Mouse (Mus musculus): ENCODE results near the gene Tln1. TPM values are rescaled to one million over a fixed set of nuclear protein-coding genes. Genes with fewer than 3 reads are reported as not detected.
"Not testable (repeated sequence)": the region's sequence is repeated elsewhere in the genome, so short reads cannot be mapped to it uniquely, and the experiment has no call there.

The Tln1 gene
- 100 to 1,000 TPM; 111 to 135 TPM for total RNA-seq (2021)
- long read RNA-seq, experiment 1, full-length matches to known transcripts, result 8 of 86 reads
- long read RNA-seq, experiment 1, partial matches to known transcripts, result 72 of 86 reads
- long read RNA-seq, experiment 1, other reads (novel, unspliced or antisense), result 6 of 86 reads
- long read RNA-seq, experiment 2, full-length matches to known transcripts, result 12 of 102 reads
- long read RNA-seq, experiment 2, partial matches to known transcripts, result 85 of 102 reads
- long read RNA-seq, experiment 2, other reads (novel, unspliced or antisense), result 5 of 102 reads

DNA sequence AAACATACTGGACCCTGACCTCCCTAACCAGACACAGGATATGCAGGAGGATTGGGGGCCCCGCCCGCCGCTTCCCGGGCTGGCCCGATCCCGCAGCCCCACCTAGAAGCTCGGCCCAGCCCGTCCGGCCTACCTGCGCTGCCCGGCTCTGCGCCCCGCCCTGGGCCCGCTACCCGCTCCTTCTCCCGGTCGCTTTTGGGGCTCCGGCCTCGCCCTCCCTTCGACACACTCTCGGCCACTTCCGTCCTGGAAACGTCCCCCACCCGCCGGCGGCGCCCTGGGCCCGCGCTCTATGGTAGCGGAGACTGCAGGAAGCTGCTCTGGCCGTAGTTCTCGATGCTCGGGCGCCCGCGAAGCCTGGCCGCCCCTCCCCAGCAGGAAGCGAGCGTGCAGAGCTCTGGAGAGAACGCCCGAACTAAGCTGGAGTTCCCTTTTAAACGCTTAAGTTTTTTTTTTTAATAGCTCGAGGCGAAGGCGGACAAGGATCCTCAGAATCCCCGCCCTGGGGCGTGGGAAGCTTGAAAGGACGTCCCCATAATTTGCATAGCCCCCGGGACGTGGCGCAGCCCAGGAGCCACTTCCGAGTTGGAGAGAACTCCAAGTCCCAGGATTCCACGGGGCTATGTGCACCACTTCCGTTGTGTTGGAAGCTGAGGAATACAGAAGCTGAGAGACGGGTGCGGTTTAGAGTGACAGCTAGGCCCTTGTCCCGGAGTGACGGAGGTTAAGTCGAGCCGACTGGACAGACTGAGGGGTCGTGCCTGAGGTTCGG, at the start of gene Tln1, which contains the start of gene Creb3:
Gene Tln1 (minus strand): TSS at position 695 of the 772 bp plus-strand sequence.
Gene Creb3 (plus strand): TSS at position 336 of the 772 bp plus-strand sequence.
- DNase-seq, result peak; percentile 92 to 94
- intact Hi-C loops (cut with DNase I), result loop anchor here (1.0 kb wide), 1 partner anchor 16 kb away; the partner anchor contains the start of genes Gba2 and Rgp1

DNA sequence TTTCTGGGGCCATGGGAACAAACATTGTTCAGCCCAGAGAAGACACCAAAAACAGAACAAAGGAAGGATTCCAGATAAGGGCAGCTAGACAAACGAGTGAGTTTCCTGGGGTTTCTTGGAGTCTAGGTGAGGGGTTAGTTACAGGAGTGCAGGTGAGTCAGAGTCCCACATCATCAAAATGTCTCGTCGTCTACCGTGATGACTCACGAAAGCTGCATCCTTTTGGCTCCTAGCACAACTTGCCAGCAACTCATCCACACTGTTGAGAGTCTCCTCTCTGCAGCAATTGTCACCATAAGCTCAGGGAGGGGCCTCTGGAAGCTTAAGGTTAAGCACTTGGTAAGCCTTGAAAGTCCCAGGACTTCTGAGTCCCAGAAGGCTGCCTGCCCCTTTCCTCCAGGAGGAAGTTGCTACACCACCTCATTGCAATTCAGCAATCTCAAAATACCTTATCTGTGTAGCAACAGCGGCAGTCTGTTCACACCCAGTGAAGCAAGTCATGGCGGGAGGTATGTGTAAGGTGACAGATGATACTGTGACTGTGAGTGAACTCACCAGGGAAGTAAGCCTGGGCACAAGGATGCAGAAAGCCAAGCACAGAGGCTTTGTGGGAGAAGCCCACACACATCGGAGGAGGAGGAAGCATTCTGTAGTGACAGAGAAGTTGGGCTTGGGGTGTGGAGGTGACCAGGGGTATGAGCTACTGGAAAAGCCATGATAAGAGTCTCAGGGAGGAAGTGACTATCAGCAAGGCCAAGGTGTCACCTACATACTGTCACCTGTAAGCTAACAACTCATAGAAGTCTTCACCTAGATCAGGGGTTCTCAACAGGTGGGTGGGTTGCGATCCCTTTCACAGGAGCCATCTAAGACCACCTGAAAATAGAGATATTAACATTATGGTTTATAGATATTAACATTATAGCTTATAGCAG, 42.5 kb upstream of the Tln1 start:
- no peak for DNase-seq
- intact Hi-C loops (cut with DNase I), result no loop called here

DNA sequence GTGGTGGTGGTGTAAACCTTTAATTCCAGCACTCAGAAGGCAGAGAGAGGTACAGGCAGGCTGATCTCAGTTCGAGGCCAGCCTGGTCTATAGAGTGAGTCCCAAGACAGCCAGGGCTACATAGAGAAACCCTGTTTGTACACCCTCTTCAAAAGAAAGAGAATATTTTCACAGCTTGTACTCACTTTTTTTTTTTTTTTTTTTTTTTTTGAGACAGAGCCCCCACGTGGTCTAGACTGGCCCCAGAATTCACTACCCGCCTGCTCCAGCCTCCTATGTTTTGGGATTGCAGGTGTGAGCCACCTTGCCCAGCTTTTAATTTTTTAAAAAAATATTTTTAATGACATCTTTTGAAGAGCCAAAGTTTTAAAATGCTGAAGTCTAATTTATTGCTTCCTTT, 41.6 kb upstream of the Tln1 start:
- no peak for DNase-seq
- intact Hi-C loops (cut with DNase I), result no loop called here

DNA sequence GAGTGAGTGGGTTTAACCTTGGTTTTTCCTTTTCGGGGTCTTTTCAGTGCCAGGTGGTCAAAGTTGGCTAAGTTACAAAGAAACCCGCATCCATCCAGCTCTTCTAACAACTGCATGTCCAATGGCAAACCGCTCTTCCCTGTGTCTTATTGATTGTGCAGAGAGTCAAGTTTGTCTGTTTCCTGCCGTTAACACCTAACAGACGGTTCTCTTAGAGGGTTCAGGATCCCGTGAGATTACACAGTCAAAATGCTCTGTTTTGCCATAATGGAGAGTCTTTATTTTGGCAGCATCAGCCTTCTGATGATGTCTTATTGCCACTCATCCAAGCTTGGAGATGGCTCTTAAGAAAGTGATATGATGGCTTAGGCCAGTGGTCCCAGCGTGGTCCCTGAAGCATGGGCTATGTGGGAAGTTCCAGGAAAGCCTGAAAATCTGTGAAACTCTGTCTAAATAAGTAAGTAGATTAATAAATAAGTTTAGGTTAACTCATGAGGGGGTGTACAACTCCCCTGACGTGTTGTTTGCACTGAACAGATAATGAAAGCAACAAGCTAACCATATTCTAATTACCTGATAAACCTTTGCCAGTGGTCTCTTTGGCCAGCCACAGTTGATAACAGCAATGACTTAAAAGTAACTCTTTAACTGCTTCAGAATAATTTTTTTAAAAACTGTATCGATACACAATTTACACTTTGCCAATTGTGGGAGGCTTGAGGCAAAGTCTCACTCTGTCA, 37.9 kb upstream of the Tln1 start:
- intact Hi-C loops (cut with DNase I), result no loop called here
- DNase-seq, result no peak

DNA sequence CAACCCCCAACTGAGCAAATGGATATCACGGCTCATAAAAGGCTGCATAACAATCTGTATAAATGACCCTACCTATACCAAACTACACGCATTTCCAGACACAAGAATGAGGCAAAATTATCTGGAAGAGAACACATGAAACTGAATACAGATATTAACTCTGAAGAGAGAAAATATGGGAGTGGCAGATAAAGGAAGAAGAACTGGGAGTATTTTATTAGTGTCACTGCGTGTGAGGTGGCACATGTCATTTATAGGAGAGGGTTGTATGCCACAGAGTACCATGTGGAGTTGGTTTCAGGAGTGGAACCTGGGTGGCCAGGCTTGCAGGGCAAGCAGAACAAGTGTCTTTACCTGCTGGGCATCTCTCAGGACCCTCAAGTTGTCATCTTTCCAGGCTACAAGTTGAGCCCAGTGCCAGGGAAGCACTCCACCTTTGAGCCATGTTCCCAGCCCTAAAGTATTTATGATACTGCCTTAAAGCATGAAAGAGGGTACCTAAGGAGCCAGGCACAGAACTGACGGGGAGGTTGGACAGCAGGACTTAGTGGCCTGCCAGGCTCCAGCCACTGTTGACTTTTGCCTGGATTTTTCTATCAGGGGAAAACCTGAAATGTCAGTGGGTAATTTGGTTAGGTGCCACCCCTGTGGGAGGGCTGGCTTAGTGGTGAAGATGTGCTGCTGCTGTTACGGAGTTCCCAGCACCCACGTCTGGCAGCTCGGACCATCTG, 36.3 kb upstream of the Tln1 start:
- no peak for DNase-seq
- intact Hi-C loops (cut with DNase I), result no loop called here

DNA sequence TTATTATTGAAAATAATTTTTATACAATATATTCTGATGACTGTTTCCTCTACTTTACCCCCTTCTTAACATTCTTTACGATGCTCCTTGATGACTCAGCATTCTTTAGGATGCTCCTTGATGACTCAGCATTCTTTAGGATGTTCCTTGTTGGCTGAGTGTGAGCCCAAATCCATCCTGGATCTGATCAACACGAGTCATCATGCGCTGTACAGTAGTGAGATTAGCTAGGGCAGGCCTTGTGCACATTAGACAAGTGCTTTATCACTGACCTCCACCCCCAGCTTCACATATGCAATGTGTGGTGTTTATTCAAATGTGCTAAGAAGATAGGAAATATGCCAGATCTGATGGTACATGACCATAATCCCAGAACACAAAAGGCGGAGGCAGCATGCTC, 35.7 kb upstream of the Tln1 start:
- DNase-seq, result no peak
- intact Hi-C loops (cut with DNase I), result no loop called here

DNA sequence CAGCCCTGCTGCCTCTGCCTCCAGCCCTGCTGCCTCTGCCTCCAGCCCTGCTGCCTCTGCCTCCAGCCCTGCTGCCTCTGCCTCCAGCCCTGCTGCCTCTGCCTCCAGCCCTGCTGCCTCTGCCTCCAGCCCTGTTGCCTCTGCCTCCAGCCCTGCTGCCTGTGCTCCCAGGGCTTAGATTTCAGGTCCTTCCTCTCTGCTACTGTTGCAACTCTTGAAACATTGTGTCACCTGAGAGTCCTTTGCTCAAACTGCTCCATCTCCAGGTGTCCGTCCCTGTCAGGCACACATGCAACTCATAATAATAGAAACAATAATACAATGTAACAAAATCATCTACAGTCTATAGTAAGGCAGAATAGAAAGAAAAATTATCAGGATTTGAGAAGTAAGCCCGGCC, 34.1 kb upstream of the Tln1 start:
- DNase-seq; intact Hi-C loops (cut with DNase I): not testable (repeated sequence)

DNA sequence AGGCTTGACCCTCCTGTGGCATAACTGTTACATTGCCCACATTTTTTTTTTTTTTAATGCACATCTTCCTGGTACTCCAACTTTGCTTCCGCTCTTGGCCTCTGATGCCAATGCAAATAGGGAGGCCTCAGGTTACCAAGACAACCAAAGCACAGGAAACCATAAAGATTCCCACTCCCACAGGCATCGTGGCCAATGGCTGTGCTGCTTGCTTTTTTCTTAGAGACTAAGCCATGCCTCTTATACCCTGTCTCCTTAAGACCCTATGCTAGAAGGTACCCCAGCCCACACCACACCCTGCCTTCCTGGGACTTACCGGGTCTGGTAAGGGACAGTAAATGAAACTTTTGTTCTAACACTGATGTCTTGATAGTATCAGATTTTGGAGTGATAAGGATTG, 31.0 kb upstream of the Tln1 start:
- intact Hi-C loops (cut with DNase I), result no loop called here
- no peak for DNase-seq

DNA sequence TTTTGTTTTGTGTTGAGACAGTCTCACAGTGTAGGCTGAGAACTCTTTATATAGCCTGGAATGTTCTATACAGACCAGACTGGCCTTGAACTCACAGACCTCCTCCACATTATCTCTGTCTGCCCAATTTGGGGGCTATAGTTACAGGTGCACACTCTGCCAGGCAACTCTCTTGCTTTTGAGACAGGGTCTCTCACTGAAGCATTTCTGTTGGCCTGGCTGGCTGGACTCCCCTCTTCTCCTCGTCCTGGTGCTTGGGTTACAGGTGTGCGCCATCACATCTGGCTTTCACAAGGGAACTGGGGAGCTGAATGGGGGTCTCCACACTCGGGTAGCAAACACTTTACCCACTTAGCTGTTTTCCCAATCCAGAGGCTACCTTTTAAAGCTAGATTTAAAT, 29.5 kb upstream of the Tln1 start:
- intact Hi-C loops (cut with DNase I), result no loop called here
- DNase-seq, result no peak

DNA sequence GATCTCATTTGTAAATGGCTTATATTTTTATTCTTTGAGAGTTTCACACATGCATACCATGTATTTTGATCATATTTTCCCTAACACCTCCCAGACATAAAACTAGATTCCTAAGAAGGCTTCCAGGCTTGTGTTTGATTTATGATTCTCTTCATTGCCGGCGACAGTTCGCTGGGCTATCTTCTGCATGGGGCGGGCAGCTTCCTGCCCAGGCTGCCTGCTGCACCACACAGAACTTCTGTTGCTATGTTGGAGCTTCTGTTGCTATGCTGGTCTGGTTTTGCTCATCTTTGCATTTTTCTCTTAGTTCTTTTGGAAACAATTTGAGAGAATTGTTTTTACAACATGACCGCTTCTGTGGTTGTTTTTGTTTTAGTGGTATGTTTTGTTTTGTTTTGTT, 29.1 kb upstream of the Tln1 start:
- no peak for DNase-seq
- intact Hi-C loops (cut with DNase I), result no loop called here

DNA sequence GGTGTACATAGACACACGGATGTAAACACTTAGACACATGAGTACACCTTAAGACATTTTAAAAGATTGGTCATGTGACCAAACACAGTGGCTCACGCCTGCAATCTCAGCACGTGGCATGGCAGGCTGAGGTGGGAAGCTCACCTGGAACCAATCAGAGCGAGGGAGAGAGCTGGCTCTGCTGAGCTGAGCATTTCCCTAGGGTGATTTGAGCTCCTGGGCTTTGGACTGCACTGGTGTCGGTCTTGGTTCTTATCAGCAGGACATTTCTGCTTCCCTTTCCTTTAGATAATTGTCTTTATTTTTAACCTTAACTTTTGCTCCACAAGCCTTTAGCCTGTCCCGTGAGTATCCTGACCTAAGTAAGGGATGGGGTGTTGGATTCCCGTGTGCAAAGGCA, 25.2 kb upstream of the Tln1 start:
- DNase-seq, result no peak
- intact Hi-C loops (cut with DNase I), result no loop called here

DNA sequence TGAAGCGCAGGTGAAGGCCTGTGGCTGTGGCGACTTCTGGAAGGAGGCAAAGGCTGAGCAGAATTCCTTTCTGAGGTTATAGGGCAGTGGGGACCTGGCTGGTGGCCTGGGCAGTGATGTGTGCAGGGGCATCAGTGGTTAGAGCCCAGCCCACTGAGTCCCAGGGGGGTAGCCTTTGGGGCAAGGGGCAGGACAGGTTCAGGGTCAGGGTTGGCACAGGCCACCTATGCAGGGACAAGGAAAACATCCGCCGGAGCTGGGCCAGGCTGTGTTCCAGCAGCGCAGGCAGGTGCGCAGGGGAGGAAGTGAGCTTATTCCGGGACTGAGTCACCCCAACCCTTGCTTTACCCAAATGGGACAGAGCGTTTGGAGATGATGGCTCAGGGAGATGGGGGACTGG, 23.9 kb upstream of the Tln1 start:
- DNase-seq, result peak; percentile 44 to 57
- intact Hi-C loops (cut with DNase I), result no loop called here

DNA sequence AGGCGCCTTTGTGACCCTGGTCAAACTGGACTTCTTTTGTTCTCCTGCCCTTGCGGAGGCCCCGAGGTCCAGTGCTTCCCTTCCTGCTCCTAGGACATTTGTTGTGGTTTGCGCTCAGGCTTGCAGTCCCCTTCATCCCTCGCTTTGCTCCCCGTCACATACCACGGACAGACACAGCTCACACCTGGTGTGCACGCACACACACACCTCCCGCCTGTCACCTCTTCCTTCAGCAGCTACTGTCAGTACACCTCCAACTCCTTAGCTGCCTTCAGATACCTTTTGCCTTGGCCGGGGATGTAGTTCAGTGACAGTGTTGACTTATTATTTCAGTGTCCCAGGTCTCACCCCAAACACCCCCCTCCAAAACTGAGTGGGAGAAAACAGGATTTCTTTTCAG, 23.2 kb upstream of the Tln1 start:
- intact Hi-C loops (cut with DNase I), result no loop called here
- no peak for DNase-seq

DNA sequence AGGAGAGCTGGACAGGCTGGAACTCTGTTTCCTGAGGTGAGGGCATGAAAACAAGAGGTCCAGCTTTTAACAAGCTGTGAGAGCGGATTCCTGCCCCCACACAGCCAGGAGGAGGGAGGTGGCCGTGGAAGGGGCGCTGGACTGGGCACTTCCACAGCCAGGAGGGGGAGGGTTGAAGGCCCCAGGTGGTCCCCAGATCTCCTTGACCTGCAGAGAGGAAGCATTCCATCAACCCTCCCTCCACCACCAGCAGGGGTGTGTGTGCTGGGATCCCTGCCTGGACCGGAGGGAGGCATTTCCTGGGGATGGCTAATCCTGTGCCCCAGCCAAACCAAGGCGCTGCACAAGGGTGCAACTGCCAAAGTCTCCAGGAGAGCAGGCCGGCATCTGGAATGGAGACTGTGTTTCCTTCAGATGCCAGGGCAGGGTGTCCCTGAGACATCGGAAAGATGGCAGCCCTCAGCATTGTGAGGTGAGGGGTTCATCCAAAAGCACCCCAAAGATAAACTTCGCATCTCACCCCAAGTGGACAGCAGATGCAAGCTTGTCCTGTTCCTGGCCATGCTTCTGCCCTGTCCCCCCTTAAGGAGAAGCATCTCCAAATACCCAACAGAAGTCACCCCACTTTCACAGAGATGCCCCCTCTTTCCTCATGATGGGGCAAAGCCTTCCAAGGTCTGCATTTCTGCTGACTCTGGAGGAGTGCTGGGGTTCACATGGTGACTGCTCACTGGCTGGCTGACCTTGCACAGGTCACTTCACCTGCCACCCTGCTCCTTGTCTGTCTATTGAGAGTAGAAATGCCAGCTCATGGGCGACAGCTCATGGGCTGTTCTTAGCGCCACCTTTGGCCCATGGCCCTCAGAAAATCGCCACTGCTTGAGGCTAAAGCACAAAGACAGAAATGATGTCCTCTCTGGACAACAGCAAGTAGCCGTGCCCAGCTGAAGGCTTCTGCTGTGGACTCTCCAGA, 22.2 kb upstream of the Tln1 start, which contains the start of gene Msmp:
Gene Msmp (minus strand): TSS at position 51 of the 973 bp plus-strand sequence.
- intact Hi-C loops (cut with DNase I), result loop anchor here (5.0 kb wide), 1 partner anchor 83 kb away; the partner anchor contains the start of genes Fam221b and Tmem8b
- DNase-seq, result peak; percentile 38

DNA sequence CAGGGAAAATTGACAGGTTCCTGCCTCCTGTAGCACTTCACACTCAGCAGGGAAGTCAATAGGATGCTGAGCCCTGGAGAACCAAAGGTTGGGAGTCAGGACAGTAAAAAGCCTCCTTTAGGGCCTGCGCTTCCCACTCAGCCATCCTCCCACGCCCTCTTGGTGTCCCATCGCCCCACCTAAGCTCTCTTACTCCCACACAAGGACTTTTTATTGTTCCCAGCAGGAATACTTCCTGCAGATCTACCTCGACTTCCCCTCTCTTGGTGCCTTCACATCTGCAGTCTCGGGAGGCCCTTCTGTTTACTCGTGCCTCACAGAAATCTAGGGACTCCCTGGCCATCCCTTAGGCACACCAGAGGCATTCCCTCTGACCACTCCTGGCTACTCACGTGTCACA, 20.9 kb upstream of the Tln1 start:
- intact Hi-C loops (cut with DNase I), result loop anchor here (5.0 kb wide), 1 partner anchor 84 kb away; the partner anchor contains the start of genes Fam221b and Tmem8b
- DNase-seq, result no peak

DNA sequence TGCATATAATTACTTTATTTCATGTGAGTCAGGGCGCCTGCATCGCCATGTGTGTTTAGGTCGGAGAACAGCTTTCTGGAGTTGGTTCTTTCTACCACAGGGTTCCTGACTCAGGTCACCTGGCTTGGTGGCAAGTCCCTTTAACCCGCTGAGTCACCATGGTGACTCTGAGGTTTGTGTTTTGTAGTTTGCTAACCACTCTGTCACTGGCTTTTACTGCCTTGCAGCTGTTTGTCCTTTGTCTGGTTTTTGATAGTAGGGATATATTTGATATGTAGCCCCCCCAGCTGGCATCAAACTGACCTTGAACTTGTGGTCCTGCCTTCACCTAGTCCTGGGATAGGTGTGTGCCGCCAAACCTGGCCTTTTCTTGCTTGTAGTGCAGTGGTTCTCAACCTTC, 19.8 kb upstream of the Tln1 start:
- intact Hi-C loops (cut with DNase I), result loop anchor here (5.0 kb wide), 1 partner anchor 85 kb away; the partner anchor contains the start of genes Fam221b and Tmem8b
- DNase-seq, result no peak

DNA sequence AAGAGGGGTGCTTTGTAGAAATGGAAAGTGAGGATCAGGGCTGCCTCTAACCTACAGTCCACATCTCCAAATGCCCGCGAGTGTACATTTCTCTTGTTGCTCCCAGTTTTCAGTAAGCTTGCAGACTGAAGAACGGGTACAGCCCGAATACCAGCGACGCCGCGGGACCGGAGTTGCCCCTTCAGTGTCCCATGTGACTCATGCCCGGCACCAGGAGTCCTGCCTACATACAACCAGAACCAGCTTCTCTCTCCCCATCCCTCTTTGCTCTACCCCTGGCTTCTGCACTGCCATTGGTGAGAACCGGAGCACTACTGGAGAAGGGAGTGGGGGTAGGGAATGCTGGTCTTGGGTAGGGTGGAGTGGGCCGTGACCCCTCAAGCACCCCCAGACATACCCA, 18.9 kb upstream of the Tln1 start:
- intact Hi-C loops (cut with DNase I), result loop anchor here (5.0 kb wide), 1 partner anchor 86 kb away; the partner anchor contains the start of genes Fam221b and Tmem8b
- no peak for DNase-seq

DNA sequence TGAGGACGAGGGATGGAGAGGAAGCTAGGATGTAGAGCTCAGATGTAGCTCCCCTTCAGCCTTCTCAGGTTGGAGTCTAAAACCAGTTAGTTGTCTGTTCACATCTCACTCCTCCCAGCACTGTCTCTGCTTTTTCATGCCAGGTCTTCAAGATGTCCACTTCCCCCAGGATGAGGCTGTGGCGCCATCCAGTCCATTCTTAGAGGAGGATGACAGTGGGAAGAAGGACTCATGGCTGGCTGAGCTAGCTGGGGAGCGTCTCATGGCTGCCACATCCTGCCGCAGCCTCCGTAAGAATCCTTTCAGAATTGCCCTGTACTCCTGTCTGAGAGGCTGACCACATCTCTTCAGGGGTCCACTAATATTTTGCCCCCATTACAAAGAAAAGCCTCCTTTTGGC, 18.2 kb upstream of the Tln1 start:
- intact Hi-C loops (cut with DNase I), result loop anchor here (5.0 kb wide), 1 partner anchor 87 kb away; the partner anchor contains the start of genes Fam221b and Tmem8b
- no peak for DNase-seq

Data from heart, postnatal 14 days (tissue).